Mouse (Mus musculus) embryonic facial prominence, embryonic 10.5 days (tissue): ENCODE measurements around the gene Zfp428. TPM values are rescaled to one million over a fixed set of nuclear protein-coding genes. Genes with fewer than 3 reads are reported as not detected.
A peak's percentile ranks its signal among the peaks of the same experiment; 100 is the strongest.

Source experiments
- DNase-seq: peaks from one replicate; pipeline ENCODE4 v3.0.0-alpha.2; 2017; ENCODE audit warnings: low spot score
- H3K27ac ChIP-seq: fragments of 300-500 bp; sonication (generic); replicated peaks from 2 replicates; pipeline ENCODE4 v1.5.1; 2016; ENCODE audit warnings: mild to moderate bottlenecking
- H3K27me3 ChIP-seq: fragments of 300-500 bp; sonication (generic); replicated peaks from 2 replicates; pipeline ENCODE4 v1.6.1; 2016; ENCODE audit warnings: low read depth, mild to moderate bottlenecking; ENCODE audit not compliant: poor library complexity, severe bottlenecking
- H3K36me3 ChIP-seq: fragments of 300-500 bp; sonication (generic); replicated peaks from 2 replicates; pipeline ENCODE4 v1.6.1; 2016; ENCODE audit warnings: mild to moderate bottlenecking, moderate library complexity
- H3K4me1 ChIP-seq: fragments of 300-500 bp; sonication (generic); 2 replicates; pipeline ENCODE4 v1.6.1; 2016
- H3K4me3 ChIP-seq: fragments of 300-500 bp; sonication (generic); 2 replicates; pipeline ENCODE4 v1.5.1; 2016; ENCODE audit warnings: mild to moderate bottlenecking, moderate library complexity
- H3K9me3 ChIP-seq: fragments of 300-500 bp; sonication (generic); 2 replicates; pipeline ENCODE4 v1.6.1; 2016; ENCODE audit warnings: mild to moderate bottlenecking
- WGBS: fragments of 180-500 bp; shearing (Covaris S2); methylation state at CpG from one replicate; pipeline ENCODE4 v1.1.7; 2016; 5-methylcytosine and 5-hydroxymethylcytosine counted together
- polyA plus RNA-seq: library from polyadenylated mRNA; unstranded; fragments of >200 nt; fragmentation: Nextera tagmentation; extraction: Ambion mirVana; gene quantifications from 2 replicates; pipeline ENCODE4 v1.2.1, GENCODE M21; 2016

Gene Zfp428
- polyA plus RNA-seq, 1 experiment from 2014 or later: 100.0 TPM

- DNase-seq: peak; percentile 15
- Histone ChIP-seq H3K27me3 (no peaks in the 10 kb centered on the region), H3K9me3 (no peaks in the 10 kb centered on the region), H3K27ac (peak within 1 kb of the TSS; percentile 90), H3K4me1 (peaks cover 17% of the 10 kb centered on the region), H3K4me3 (peak within 1 kb of the TSS; percentile 87), H3K36me3 (peaks cover 33% of the 10 kb centered on the region)
- 35% methylated on average over 13 of the region's 13 CpGs for WGBS
These were observed 39.3 kb downstream of the Zfp428 start, which contains the start of the genes Pinlyp and Xrcc1 for GRCm38 (mm10) chr7:24546068-24546614. TSS of gene Pinlyp (minus strand) at chr7:24546118. TSS of gene Xrcc1 (plus strand) at chr7:24546289.

- peaks cover 17% of the 10 kb centered on the region for H3K4me1 ChIP-seq
- H3K27me3 ChIP-seq: no peaks in the 10 kb centered on the region
- peak; percentile 100 for DNase-seq
- H3K9me3 ChIP-seq: no peaks in the 10 kb centered on the region
- H3K36me3 ChIP-seq: peaks cover 39% of the 10 kb centered on the region
- WGBS: under 1% methylated on average over 57 of the region's 57 CpGs
- H3K4me3 ChIP-seq: peak overlapping the region; percentile 87
- H3K27ac ChIP-seq: peak overlapping the region; percentile 90
These were observed 40.0 kb downstream of the Zfp428 start for GRCm38 (mm10) chr7:24546634-24547389.

- Histone ChIP-seq H3K36me3 (peaks cover 47% of the 10 kb centered on the region), H3K4me1 (peaks cover 17% of the 10 kb centered on the region), H3K4me3 (peak overlapping the region; percentile 87), H3K27ac (peak overlapping the region; percentile 90), H3K27me3 (no peaks in the 10 kb centered on the region), H3K9me3 (no peaks in the 10 kb centered on the region)
- WGBS: 30% methylated on average over 13 of the region's 13 CpGs
- no peak for DNase-seq
These were observed 40.8 kb downstream of the Zfp428 start for GRCm38 (mm10) chr7:24547534-24548036.

- H3K27ac ChIP-seq: no peak overlapping the region
- no peak overlapping the region for H3K4me3 ChIP-seq
- H3K27me3 ChIP-seq: no peaks in the 10 kb centered on the region
- peaks cover 90% of the 10 kb centered on the region for H3K36me3 ChIP-seq
- WGBS: 87% methylated on average over 12 of the region's 12 CpGs
- peaks cover 9% of the 10 kb centered on the region for H3K4me1 ChIP-seq
- no peak for DNase-seq
- H3K9me3 ChIP-seq: no peaks in the 10 kb centered on the region
These were observed 45.4 kb downstream of the Zfp428 start for GRCm38 (mm10) chr7:24551985-24552759.

GRCm38 (mm10) chr7:24555786-24556185, 49.0 kb downstream of the Zfp428 start:
- H3K36me3 ChIP-seq: peaks cover 94% of the 10 kb centered on the region
- H3K27ac ChIP-seq: no peak overlapping the region
- WGBS: 93% methylated on average over 10 of the region's 10 CpGs

GRCm38 (mm10) chr7:24561450-24561849, 54.6 kb downstream of the Zfp428 start:
- Histone ChIP-seq H3K4me3 (no peak overlapping the region), H3K27ac (no peak overlapping the region), H3K36me3 (peaks cover 91% of the 10 kb centered on the region), H3K27me3 (no peaks in the 10 kb centered on the region), H3K4me1 (no peaks in the 10 kb centered on the region), H3K9me3 (no peaks in the 10 kb centered on the region)
- 90% methylated on average over 4 of the region's 4 CpGs for WGBS
- no peak for DNase-seq

More at GRCm38 (mm10) chr7:24555786-24556185, 49.0 kb downstream of the Zfp428 start:
- H3K9me3 ChIP-seq: no peaks in the 10 kb centered on the region
- no peaks in the 10 kb centered on the region for H3K27me3 ChIP-seq
- H3K4me3 ChIP-seq: no peak overlapping the region
- no peaks in the 10 kb centered on the region for H3K4me1 ChIP-seq
- DNase-seq: no peak

GRCm38 (mm10) chr7:24563191-24563836, 56.5 kb downstream of the Zfp428 start:
- H3K27ac ChIP-seq: no peak overlapping the region
- H3K36me3 ChIP-seq: peaks cover 97% of the 10 kb centered on the region
- H3K9me3 ChIP-seq: no peaks in the 10 kb centered on the region
- no peaks in the 10 kb centered on the region for H3K4me1 ChIP-seq
- no peak for DNase-seq
- H3K4me3 ChIP-seq: no peak overlapping the region
- 88% methylated on average over 8 of the region's 8 CpGs for WGBS
- no peaks in the 10 kb centered on the region for H3K27me3 ChIP-seq

GRCm38 (mm10) chr7:24563837-24564206, 57.0 kb downstream of the Zfp428 start:
- H3K36me3 ChIP-seq: peaks cover 97% of the 10 kb centered on the region
- no peaks in the 10 kb centered on the region for H3K4me1 ChIP-seq
- WGBS: 85% methylated on average over 4 of the region's 4 CpGs
- H3K4me3 ChIP-seq: no peak overlapping the region
- DNase-seq: no peak
- no peak overlapping the region for H3K27ac ChIP-seq
- no peaks in the 10 kb centered on the region for H3K27me3 ChIP-seq
- no peaks in the 10 kb centered on the region for H3K9me3 ChIP-seq

- H3K4me1 ChIP-seq: no peaks in the 10 kb centered on the region
- peak; percentile 71 for DNase-seq
- peaks cover 96% of the 10 kb centered on the region for H3K36me3 ChIP-seq
- no peaks in the 10 kb centered on the region for H3K27me3 ChIP-seq
- H3K27ac ChIP-seq: no peak overlapping the region
- no peak overlapping the region for H3K4me3 ChIP-seq
- no peaks in the 10 kb centered on the region for H3K9me3 ChIP-seq
- 64% methylated on average over 6 of the region's 6 CpGs for WGBS
These were observed 57.9 kb downstream of the Zfp428 start for GRCm38 (mm10) chr7:24564607-24565265.
